Mouse (Mus musculus) intestine, embryonic 16.5 days (tissue): ENCODE data around the gene Stat1. TPM values are rescaled to one million over a fixed set of nuclear protein-coding genes. Genes with fewer than 3 reads are reported as not detected.
A peak's percentile ranks its signal among the peaks of the same experiment; 100 is the strongest.

Experiments used
- ATAC-seq: fragments of 200-750 bp; cut with Nextera tagmentation; 2 replicates; pipeline ENCODE4 v1.8.0; 2017; ENCODE audit warnings: moderate TSS enrichment, moderate library complexity
- H3K27ac ChIP-seq: fragments of 300-500 bp; sonication (generic); 2 replicates; pipeline ENCODE4 v1.5.1; 2014; ENCODE audit warnings: mild to moderate bottlenecking, low read length
- H3K27me3 ChIP-seq: fragments of 300-500 bp; sonication (generic); replicated peaks from 2 replicates; pipeline ENCODE4 v1.6.1; 2014; ENCODE audit warnings: low read length, control low read depth, mixed read lengths; ENCODE audit not compliant: control insufficient read depth, insufficient read depth
- H3K36me3 ChIP-seq: fragments of 300-500 bp; sonication (generic); 2 replicates; pipeline ENCODE4 v1.6.1; 2014; ENCODE audit warnings: low read length, control low read depth; ENCODE audit not compliant: control insufficient read depth, insufficient read depth
- H3K4me1 ChIP-seq: fragments of 300-500 bp; sonication (generic); 2 replicates; pipeline ENCODE4 v1.6.1; 2014; ENCODE audit warnings: low read length, control low read depth, mixed read lengths; ENCODE audit not compliant: control insufficient read depth, insufficient read depth
- H3K4me2 ChIP-seq: fragments of 300-500 bp; sonication (generic); 2 replicates; pipeline ENCODE4 v1.6.1; 2014; ENCODE audit warnings: low read depth, low read length, control low read depth
- H3K4me3 ChIP-seq: fragments of 300-500 bp; sonication (generic); 2 replicates; pipeline ENCODE4 v1.5.1; 2014; ENCODE audit warnings: mild to moderate bottlenecking, low read length
- H3K9ac ChIP-seq: fragments of 300-500 bp; sonication (generic); 2 replicates; pipeline ENCODE4 v1.6.1; 2014; ENCODE audit warnings: low read depth, low read length
- H3K9me3 ChIP-seq: fragments of 300-500 bp; sonication (generic); 2 replicates; pipeline ENCODE4 v1.6.1; 2016; ENCODE audit warnings: low read length, control low read depth; ENCODE audit not compliant: control insufficient read depth
- WGBS: fragments of 180-500 bp; shearing (Covaris S2); extraction: QIAGEN DNeasy Blood & Tissue Kit; methylation state at CpG from one replicate; pipeline ENCODE4 v1.1.7; 2014; 5-methylcytosine and 5-hydroxymethylcytosine counted together
- polyA plus RNA-seq: library from polyadenylated mRNA; unstranded; fragments of >200 nt; fragmentation: Nextera tagmentation; extraction: Ambion mirVana; gene quantifications from 2 replicates; pipeline ENCODE4 v1.2.1, GENCODE M21; 2015

Stat1 gene
- polyA plus RNA-seq, 1 experiment from 2014 or later: 30.3 TPM

DNA sequence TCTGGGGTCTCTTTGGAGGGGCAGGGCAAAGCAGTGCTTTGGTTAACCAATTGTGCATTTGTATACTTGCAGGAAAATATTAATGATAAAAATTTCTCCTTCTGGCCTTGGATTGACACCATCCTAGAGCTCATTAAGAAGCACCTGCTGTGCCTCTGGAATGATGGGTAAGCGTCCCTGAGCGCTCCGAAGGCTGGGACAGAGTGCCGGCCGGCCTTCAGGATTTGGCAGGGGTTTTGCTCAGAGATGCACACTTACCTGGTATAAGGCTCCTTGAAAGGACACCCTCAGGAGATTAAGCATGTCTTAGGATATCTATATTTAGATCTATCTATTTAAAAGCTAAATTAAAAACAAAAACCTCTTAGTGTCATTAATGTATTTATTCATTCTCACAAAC lies 31.9 kb downstream of the Stat1 start:
- no peaks in the 10 kb centered on the region for H3K27me3 ChIP-seq
- WGBS: 96% methylated on average over 5 of the region's 5 CpGs
- no peaks in the 10 kb centered on the region; the same call in 1 of the 2 replicates for H3K36me3 ChIP-seq
- no peak overlapping the region for H3K4me2 ChIP-seq
- H3K27ac ChIP-seq: no peak overlapping the region
- no peak overlapping the region for H3K9ac ChIP-seq
- no peaks in the 10 kb centered on the region for H3K9me3 ChIP-seq
- peaks cover 12% of the 10 kb centered on the region for H3K4me1 ChIP-seq
- H3K4me3 ChIP-seq: no peak overlapping the region
- ATAC-seq: no peak

DNA sequence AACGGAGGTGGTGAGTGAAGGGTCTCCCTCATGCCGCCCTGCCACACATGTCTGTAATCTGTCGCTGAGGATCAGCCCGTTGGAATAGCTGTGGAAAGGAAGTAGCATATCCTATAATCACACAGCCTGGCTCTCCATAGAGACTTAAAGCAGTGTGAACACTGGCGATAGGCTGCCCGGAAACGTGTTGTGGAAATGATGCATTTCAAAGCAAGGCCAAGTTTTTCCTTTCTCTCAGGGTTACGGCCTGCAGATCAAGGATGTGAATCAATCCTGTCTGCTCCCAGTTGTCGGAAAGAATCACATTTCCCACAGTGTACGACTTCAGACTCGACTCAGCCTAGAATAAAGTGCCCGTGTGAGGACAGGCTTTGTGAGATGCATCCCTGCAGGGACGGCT lies 33.1 kb downstream of the Stat1 start:
- no peak overlapping the region for H3K27ac ChIP-seq
- no peak overlapping the region for H3K4me2 ChIP-seq
- H3K27me3 ChIP-seq: no peaks in the 10 kb centered on the region
- H3K9me3 ChIP-seq: no peaks in the 10 kb centered on the region
- H3K4me3 ChIP-seq: no peak overlapping the region
- ATAC-seq: no peak
- peaks cover 12% of the 10 kb centered on the region for H3K4me1 ChIP-seq
- H3K9ac ChIP-seq: no peak overlapping the region
- 74% methylated on average over 13 of the region's 13 CpGs for WGBS
- no peaks in the 10 kb centered on the region; the same call in 1 of the 2 replicates for H3K36me3 ChIP-seq

DNA sequence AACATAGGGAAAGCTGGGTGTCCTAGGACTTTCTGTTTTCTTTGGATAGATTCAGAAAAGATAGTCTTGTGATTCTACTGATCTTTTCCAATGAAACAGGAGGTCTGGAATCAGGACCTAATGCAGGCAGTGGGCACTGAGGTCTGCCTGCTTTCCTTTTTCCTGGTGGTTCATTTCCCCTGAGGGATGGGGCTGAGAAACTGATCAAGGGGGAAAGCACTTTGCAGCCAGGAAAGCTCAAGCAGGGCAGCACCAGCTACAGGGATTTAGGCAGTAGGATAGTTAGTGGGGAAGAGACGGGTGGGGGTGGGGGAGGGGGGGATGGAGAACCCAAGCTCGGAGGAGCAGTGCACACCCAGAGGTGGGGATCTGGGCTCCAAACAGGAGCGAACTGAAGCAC lies 33.7 kb downstream of the Stat1 start:
- no peak for ATAC-seq
- peaks cover 12% of the 10 kb centered on the region for H3K4me1 ChIP-seq
- WGBS: 58% methylated on average over 3 of the region's 3 CpGs
- no peak overlapping the region for H3K4me3 ChIP-seq
- no peak overlapping the region for H3K4me2 ChIP-seq
- H3K9me3 ChIP-seq: no peaks in the 10 kb centered on the region
- H3K27me3 ChIP-seq: no peaks in the 10 kb centered on the region
- H3K9ac ChIP-seq: no peak overlapping the region
- H3K27ac ChIP-seq: no peak overlapping the region
- no peaks in the 10 kb centered on the region; the same call in 1 of the 2 replicates for H3K36me3 ChIP-seq

DNA sequence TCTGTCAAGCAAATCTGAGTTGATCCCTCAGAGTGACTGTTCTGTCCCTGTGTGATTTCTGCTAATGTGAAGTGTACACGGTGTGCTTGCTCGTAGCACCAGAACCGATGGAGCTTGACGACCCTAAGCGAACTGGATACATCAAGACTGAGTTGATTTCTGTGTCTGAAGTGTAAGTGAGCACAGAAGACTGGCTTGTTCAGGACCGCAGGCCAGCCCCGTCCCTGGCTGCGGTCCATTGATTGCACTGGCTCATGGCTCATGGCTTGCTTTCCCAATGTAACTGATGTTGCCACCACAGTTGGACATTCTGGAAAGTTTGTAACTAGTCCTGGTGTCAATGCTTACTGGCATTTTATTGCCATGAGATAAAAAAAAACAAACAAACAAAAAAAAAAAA lies 35.6 kb downstream of the Stat1 start:
- ATAC-seq: no peak
- 92% methylated on average over 8 of the region's 8 CpGs for WGBS
- Histone ChIP-seq H3K9ac (no peak overlapping the region), H3K27me3 (no peaks in the 10 kb centered on the region), H3K4me3 (no peak overlapping the region), H3K9me3 (no peaks in the 10 kb centered on the region), H3K4me2 (no peak overlapping the region), H3K27ac (no peak overlapping the region), H3K36me3 (no peaks in the 10 kb centered on the region; the same call in 1 of the 2 replicates), H3K4me1 (peaks cover 16% of the 10 kb centered on the region)

DNA sequence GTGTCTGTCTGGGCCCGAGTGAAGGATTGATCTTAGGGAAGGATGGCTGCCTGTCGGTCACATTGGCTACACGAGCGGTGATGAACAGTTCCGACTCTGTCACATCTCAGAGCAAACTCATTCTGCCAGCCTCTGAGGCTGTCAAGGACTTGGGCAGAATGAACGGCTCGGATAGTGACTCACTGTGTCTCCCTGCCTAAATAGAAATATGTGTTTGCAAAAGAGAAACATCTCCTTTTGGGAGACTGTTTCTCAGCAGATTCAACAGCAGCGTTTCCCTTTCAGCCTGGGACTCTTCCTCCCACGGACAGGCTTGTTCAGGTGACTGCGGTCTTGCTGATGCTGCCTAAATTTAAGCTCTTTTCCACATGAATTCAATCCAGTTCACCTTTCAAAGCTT lies 37.1 kb downstream of the Stat1 start:
- H3K4me2 ChIP-seq: no peak overlapping the region

DNA sequence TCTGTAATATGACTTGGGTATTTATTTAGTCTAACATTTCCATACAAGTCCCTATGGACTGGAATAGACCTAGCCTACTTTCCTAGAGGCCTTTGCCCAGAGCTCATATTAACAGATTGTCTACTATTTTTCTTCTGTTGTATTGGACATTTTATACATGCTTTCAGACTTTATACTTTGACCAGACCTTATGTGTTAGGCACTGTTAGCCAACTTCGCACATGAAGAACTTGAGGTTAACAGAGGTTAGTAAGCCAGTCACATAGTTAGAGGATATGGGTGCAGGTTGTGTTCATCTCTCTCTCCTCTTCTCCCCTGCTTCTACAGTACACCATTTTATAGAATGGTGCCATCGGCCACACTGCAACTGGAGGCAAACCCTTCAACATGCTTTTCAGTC lies 38.8 kb downstream of the Stat1 start:
- Histone ChIP-seq H3K27ac (no peak overlapping the region), H3K27me3 (no peaks in the 10 kb centered on the region), H3K4me2 (no peak overlapping the region), H3K4me1 (0 out of 2 replicates have a peak, but pooled peaks cover 5% of the 10 kb centered on the region), H3K9me3 (no peaks in the 10 kb centered on the region), H3K4me3 (no peak overlapping the region), H3K36me3 (no peaks in the 10 kb centered on the region), H3K9ac (no peak overlapping the region)
- 91% methylated on average over 2 of the region's 2 CpGs for WGBS
- ATAC-seq: peak; percentile 53

More for the DNA sequence above, 37.1 kb downstream of the Stat1 start:
- WGBS: 83% methylated on average over 10 of the region's 10 CpGs
- Histone ChIP-seq H3K9me3 (no peaks in the 10 kb centered on the region), H3K4me1 (0 out of 2 replicates have a peak, but pooled peaks cover 5% of the 10 kb centered on the region), H3K27ac (no peak overlapping the region), H3K4me3 (no peak overlapping the region), H3K36me3 (no peaks in the 10 kb centered on the region; the same call in 1 of the 2 replicates), H3K27me3 (no peaks in the 10 kb centered on the region), H3K9ac (no peak overlapping the region)
- ATAC-seq: no peak

DNA sequence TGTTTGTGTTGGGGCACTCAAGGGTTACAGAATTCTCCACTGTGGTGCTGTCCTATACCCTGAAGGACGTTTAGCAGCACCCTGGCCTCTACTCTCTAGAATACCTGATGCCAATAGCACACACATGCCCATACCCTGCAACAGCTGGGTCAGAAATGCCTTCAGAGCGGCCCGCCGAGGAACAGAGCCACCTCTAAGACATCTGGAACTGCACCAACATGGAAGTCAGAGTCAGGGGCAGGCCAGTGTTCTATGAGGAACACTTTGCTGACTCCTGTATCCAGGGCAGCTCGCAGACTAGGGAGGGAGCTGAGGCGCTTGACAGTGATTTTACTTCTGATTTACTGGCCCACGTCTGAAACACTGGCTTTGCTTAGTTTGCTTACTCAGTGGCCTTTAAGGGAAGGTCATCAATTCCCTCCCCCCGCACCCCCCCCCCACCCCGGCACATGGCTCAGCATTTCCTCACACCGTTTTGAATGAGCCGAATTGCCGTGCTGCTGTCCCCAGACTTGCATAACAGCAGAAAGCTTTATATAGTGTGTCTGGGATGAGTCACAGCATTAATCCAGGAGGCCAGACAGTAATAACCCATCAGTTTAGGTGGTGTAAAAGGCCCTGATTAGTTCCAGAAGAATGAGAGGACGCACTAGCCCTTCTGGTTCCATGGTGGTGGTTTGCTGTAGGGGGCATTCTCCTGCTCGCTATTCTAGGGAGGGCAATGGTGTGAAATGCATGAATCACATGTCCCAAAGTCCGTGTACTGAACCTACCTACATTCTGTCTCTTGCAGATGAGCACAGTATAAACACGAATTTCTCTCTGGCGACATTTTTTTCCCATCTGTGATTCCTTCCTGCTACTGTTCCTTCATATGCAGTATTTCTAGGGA lies 39.5 kb downstream of the Stat1 start:
- Histone ChIP-seq H3K4me2 (no peak overlapping the region), H3K4me3 (no peak overlapping the region), H3K27ac (no peak overlapping the region), H3K36me3 (no peaks in the 10 kb centered on the region), H3K27me3 (no peaks in the 10 kb centered on the region), H3K9ac (no peak overlapping the region), H3K4me1 (0 out of 2 replicates have a peak, but pooled peaks cover 5% of the 10 kb centered on the region), H3K9me3 (no peaks in the 10 kb centered on the region)
- ATAC-seq: peak; percentile 60
- WGBS: 57% methylated on average over 17 of the region's 17 CpGs

DNA sequence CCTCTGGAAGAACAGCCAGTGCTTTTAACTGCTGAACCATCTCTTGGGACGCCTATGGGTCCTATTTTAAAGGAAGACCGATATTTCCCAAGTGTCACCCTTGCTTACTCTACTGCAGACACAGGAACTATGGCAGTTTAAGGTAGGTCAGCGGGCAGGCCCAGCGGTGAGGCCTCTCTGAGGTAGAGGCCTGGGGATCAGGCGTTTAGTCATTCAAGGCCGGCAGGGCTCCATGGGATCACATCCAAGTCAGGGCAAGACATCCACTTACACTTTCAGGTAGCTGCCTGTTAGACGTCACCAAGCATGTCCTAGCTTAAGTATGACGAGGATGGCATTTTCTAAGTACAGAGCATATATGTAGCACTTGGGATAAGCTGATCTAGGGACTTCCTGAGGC lies 41.9 kb downstream of the Stat1 start:
- no peak for ATAC-seq
- Histone ChIP-seq H3K4me1 (0 out of 2 replicates have a peak, but pooled peaks cover 5% of the 10 kb centered on the region), H3K27me3 (no peaks in the 10 kb centered on the region), H3K9me3 (no peaks in the 10 kb centered on the region), H3K27ac (no peak overlapping the region), H3K4me3 (no peak overlapping the region), H3K9ac (no peak overlapping the region), H3K4me2 (no peak overlapping the region), H3K36me3 (0 out of 2 replicates have a peak, but pooled peaks cover 3% of the 10 kb centered on the region)
- WGBS: 92% methylated on average over 8 of the region's 8 CpGs

DNA sequence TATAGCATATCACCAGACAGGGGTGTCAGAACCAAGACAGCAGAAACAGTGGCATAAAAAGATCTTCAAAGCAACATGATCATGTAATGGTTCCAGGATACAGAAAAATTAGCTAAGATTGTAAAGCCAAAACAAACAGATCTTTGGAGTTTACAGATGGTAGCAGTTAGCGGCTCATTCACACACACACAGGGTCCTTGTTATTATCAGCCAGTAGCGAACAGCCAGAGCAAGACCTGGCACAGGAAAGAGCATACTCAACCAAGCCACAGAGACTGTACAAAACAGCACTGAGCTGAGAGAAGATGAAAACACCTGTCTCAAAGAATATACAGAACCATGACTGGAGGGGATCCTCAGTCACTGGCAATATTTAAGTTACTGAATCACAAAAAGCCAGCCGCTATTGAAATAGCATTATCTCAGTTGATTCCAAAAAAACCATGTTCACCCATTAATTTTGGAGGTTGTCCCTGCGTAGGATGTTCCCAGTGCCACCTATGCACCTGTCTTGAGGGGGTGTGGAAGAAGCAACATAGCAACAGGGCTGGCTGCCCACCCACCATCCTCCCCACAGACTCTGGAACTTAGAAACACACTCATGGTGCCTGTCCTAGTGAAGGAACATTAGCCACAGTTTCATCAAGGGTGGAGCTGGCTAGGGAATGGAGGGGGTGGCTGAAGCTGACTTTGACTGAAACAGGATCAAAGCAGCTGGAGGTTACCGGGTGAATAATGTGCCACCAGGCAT lies 44.6 kb downstream of the Stat1 start:
- no peaks in the 10 kb centered on the region for H3K27me3 ChIP-seq
- no peaks in the 10 kb centered on the region for H3K9me3 ChIP-seq

More for the DNA sequence above, 44.6 kb downstream of the Stat1 start:
- Histone ChIP-seq H3K4me2 (no peak overlapping the region), H3K27ac (no peak overlapping the region), H3K36me3 (0 out of 2 replicates have a peak, but pooled peaks cover 3% of the 10 kb centered on the region), H3K9ac (no peak overlapping the region), H3K4me1 (no peaks in the 10 kb centered on the region), H3K4me3 (no peak overlapping the region)
- 82% methylated on average over 5 of the region's 5 CpGs for WGBS
- ATAC-seq: no peak
